Mouse (Mus musculus) erythroblast, embryonic 14.5 days (primary cell): ENCODE measurements around the gene Immp2l.

Experiments used
- GATA1 ChIP-seq: IDR thresholded peaks from 2 replicates; pipeline ENCODE4 v1.6.1; 2012; ENCODE audit warnings: low read length, inconsistent platforms, mixed read lengths
- TAL1 ChIP-seq: IDR thresholded peaks from 3 replicates; pipeline ENCODE4 v1.6.1; 2012; ENCODE audit warnings: low read length, inconsistent platforms, mixed read lengths

DNA sequence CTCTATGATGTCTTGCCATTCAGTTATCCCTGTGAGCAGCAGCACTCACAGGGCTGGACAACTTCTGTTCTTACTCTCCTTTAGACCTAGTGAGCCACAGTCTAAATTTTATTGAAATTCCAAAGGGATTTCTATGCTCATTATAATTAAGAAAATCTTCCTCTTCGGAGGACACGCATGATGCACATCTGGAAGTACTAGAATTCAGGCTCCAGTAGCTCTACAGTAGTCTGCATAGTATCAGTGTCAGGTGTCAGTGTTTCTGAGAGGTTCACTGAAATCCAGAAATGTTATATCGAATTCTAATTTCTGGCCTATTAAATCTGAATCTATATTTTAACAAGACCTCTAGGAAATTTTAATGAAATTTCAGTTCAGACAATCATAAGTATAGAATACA is 265.2 kb downstream of the Immp2l start:
- TF ChIP-seq GATA1 (no peak), TAL1 (no peak)
